Mouse (Mus musculus) lung, adult 2 months (tissue): ENCODE measurements around the gene Wasf2. TPM values are rescaled to one million over a fixed set of nuclear protein-coding genes. Genes with fewer than 3 reads are reported as not detected.

Source experiments
- DNase-seq: peaks from one replicate; pipeline ENCODE4 v3.0.0; 2022
- H3K4me1 ChIP-seq: fragments of 200-500 bp; 2 replicates; pipeline ENCODE4 v1.6.1; 2011; ENCODE audit warnings: low read length; ENCODE audit not compliant: control insufficient read depth, insufficient read depth
- H3K4me3 ChIP-seq: fragments of 200-500 bp; replicated peaks from 2 replicates; pipeline ENCODE3; 2011; ENCODE audit warnings: low read depth, mild to moderate bottlenecking, control low read depth, low read length; ENCODE audit errors: extremely low read depth
- CTCF ChIP-seq: fragments of 200-500 bp; IDR thresholded peaks from 2 replicates; pipeline ENCODE4 v1.5.1; 2011; ENCODE audit warnings: mild to moderate bottlenecking, low read length, control low read depth; ENCODE audit not compliant: insufficient read depth
- POLR2A ChIP-seq: fragments of 200-500 bp; IDR thresholded peaks from 2 replicates; pipeline ENCODE4 v1.6.1; 2011; ENCODE audit warnings: low read depth, mild to moderate bottlenecking, control low read depth, low read length, borderline replicate concordance; ENCODE audit errors: extremely low read depth
- WGBS: fragments of 180-500 bp; shearing (Covaris S2); methylation state at CpG from one replicate; pipeline ENCODE4 v1.1.7; 2018; 5-methylcytosine and 5-hydroxymethylcytosine counted together
- polyA plus RNA-seq: library from polyadenylated mRNA; depleted of rRNA; stranded (reverse); fragments of >200 nt; gene quantifications from 2 replicates; pipeline ENCODE4 v1.2.3, GENCODE M21; 2012

Wasf2 gene
- polyA plus RNA-seq, 1 experiment: 109 TPM

GRCm38 (mm10) chr4:133109335-133109801 is 20.9 kb upstream of the Wasf2 start:
- H3K4me1 ChIP-seq: peaks cover 14% of the 10 kb centered on the region
- TF ChIP-seq CTCF: no peak
- TF ChIP-seq POLR2A: no peak
- 73% methylated on average over 5 of the region's 5 CpGs for WGBS
- no peak for DNase-seq
- no peak overlapping the region for H3K4me3 ChIP-seq

DNA sequence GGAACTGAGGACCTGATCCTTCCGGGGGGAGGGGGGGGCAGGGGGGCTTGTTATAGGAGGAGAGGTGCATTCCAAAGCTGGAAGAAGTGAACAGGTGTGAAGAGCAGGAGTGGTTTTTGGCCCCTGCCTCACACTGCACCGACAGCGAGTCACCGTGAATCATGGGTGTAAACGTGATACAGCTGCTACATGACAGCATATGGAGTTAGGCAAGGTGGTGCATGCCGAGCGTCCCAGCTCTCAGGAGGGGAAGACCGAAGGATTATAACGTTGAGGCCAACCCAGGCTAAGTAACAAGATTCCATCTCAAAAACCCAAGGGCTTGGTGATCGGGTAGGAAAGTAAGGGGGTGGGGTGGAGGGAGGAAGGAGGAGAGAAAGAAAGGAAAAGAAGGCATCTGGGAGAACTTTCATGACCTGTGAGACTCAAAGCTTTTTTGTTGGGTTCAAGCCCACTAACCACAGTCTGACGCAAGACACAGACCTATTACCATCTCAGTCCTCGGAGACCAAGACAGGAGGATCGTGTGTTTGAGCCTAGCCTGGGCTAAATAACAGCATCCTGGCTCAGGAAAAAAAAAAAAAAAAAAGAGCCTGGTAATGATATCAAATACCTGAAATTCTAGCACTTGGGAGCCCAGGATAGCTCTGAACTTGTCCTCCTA is 18.0 kb upstream of the Wasf2 start:
- TF ChIP-seq POLR2A: no peak
- no peak for TF ChIP-seq CTCF
- no peak for DNase-seq
- Histone ChIP-seq H3K4me3 (no peak overlapping the region), H3K4me1 (peaks cover 20% of the 10 kb centered on the region)
- WGBS: 48% methylated on average over 13 of the region's 13 CpGs

DNA sequence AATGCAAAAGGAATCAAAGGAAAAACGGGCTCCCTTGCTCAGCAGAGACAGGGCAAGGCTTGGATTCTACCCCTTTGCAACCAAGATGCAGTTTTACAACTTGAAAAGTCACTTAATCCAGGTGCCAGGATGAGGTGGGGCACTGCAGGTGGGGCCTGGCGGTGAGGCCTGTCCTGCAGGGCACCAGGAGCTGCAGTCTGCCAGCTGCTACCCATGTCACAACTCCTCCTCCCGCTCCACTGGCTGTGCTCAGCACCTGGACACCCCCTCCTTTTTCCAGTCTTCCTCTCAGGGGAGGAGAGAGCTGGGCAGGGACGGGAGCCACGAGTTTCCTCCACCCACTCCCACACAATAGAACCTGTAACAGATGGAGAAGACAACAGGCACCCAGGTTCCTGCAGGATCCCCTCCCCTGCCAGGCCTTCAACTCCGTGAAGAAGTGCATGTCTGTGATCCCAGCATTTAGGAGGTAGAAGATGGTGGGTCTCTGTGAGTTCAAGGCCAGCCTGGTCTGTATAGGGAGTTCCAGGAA is 16.9 kb upstream of the Wasf2 start:
- Histone ChIP-seq H3K4me3 (no peak overlapping the region), H3K4me1 (peaks cover 16% of the 10 kb centered on the region)
- DNase-seq: no peak
- 50% methylated on average over 6 of the region's 6 CpGs for WGBS
- TF ChIP-seq CTCF (no peak), POLR2A (no peak)

DNA sequence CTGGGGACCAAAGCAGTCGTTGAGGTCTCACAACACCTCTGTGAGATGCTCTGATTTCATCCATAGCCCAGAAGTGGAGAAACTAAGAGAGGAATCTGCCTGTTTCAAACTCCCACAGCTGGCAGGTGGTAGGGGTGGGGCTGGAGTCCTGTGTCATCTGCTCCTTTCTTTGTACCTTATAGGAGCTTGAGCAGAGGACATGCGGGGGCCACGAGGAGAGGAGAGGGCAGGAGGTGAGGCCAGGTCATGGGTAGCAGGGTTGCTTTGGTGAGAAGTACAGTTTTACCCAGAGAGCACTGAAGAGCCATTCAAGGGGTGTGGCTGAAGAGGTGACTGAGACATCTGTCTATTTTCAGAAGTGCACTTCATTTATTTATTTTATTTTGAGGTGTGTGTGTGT is 15.5 kb upstream of the Wasf2 start:
- TF ChIP-seq CTCF (no peak), POLR2A (no peak)
- 71% methylated on average over 3 of the region's 3 CpGs for WGBS
- DNase-seq: no peak
- Histone ChIP-seq H3K4me3 (no peak overlapping the region), H3K4me1 (peaks cover 14% of the 10 kb centered on the region)

GRCm38 (mm10) chr4:133115721-133116429 is 14.4 kb upstream of the Wasf2 start:
- TF ChIP-seq CTCF (no peak), POLR2A (no peak)
- WGBS: 85% methylated on average over 14 of the region's 14 CpGs
- no peak for DNase-seq

DNA sequence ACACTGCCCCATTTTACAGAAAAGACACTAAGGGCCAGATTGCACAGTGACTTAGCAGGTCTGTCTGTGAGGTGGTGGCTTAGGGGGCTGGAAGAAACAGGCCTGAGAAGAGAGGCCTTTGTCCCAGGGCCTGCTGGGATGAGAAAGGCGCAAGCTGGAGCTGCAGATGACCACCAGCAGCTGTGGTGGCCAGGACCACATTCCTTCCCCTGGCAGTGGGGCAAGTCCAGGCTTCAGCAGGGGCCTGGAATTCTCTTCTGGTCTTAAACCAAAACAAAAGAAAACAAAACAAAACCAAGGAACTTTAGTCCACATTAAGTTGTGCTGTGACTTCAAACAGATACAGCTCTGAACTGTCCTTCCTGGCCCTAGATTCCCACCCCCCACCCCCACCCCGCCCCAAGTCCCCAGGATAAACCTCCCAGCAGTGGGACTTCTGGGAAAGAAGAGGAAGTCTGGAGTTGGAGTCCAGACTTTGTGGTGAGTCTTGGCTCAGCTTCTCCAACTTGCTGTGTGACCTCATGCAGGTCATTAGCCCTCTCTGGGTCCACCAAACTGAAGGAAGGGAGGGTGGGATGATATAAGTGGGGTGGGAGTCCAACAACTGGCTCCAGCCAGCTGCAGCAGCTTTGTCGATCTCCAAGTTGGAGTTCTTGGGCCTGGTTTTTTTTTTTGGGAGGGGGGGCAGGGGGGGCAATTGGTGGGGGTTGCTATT is 13.4 kb upstream of the Wasf2 start:
- peaks cover 14% of the 10 kb centered on the region for H3K4me1 ChIP-seq
- WGBS: 33% methylated on average over 3 of the region's 3 CpGs
- no peak for DNase-seq
- H3K4me3 ChIP-seq: no peak overlapping the region
- TF ChIP-seq CTCF (no peak), POLR2A (no peak)

More at GRCm38 (mm10) chr4:133115721-133116429, 14.4 kb upstream of the Wasf2 start:
- peaks cover 14% of the 10 kb centered on the region for H3K4me1 ChIP-seq
- H3K4me3 ChIP-seq: no peak overlapping the region

DNA sequence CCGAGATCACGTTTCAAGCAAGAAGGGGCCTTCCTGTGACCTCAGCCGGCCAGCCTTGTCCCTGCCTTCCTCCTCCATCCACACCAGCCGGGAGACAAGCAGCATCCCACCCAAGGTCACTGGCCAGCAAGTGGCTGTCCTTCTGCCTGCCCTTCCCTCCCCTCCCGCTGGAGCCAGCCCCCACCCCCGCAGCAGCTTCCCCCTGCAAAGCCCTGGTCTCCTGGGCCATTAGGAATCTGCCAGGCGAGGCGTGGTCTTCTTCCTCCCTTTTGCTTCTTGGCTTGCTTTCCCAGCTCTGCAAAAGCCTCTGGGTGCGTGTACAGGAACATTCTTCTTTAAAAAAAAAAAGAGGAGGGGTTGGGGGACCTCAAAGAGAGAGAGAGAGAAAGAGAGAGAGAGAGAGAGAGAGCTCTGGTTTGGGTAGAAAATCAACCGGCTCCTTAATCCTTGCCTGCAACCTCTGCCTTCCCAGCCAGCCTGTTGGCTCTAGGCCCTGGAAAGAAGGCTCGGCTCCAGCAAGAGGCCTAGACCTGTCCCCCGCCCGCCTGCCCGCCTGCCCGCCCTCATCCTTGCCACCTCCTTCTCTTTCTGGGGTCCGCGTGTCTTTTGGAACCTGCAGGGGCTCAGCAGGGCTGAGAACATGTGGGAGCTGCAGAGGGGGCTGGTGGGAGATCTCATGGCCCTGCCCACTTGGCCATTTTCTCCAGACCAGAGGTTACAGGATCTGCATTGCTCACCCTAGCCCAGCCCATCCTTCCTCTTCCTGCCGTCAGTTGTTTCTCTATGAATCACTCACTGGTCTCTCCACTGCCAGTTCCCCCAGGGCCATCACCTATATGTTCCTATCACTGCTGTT is 12.5 kb upstream of the Wasf2 start:
- Histone ChIP-seq H3K4me3 (peak overlapping the region; percentile 6), H3K4me1 (peaks cover 16% of the 10 kb centered on the region)
- TF ChIP-seq POLR2A (peak; percentile 64; the same call in 1 of the 2 replicates), CTCF (no peak)
- DNase-seq: peak; percentile 67
- 19% methylated on average over 18 of the region's 18 CpGs for WGBS

- WGBS: 52% methylated on average over 6 of the region's 6 CpGs
- Histone ChIP-seq H3K4me1 (peaks cover 16% of the 10 kb centered on the region), H3K4me3 (no peak overlapping the region)
- no peak for TF ChIP-seq CTCF
- TF ChIP-seq POLR2A: no peak
- no peak for DNase-seq
These were observed 11.4 kb upstream of the Wasf2 start for GRCm38 (mm10) chr4:133118775-133119375.
